ENCODE assay signal across 24 mouse cellular contexts in the genomic region with DNA sequence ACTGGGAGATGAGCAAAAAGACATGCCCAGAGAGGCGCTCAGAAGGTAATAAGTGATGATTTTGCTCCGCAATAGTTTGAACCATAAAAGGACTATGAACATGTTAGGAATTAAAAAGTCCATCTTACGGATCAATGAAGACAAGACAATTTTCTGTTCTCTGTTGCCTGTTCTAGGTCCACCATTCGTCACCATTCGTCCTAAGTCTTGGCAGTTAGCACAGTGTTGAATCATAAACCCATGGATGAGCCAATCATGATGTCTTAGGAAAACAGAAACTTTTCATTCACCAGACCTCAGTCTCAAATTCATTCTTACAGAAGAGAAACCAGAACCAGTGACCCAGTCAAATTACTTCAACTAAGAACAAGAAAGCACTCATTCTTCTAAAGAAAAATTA. TPM values are rescaled to one million over a fixed set of nuclear protein-coding genes. Genes with fewer than 3 reads are reported as not detected.
A peak's percentile ranks its signal among the peaks of the same experiment; 100 is the strongest.
DNase-seq lines count a peak whose midpoint lies in the region; ATAC-seq lines count a peak whose summit lies in the region.
"Had no signal": no experiment of that assay in that cellular context is flagged by ENCODE, and none has a peak within 500 bp of the region (broad histone marks: within the 10 kb centered on the region; RNA-seq: fewer than 3 reads in every experiment).

No protein-coding gene starts in this region.

- peaks cover 12% of the 10 kb centered on the region for H3K4me1 ChIP-seq in liver, embryonic 13.5 days (replicated peaks)
- H3K4me1 ChIP-seq in liver, embryonic 12.5 days = peaks cover 26% of the 10 kb centered on the region

- no peak overlapping the region for H3K9ac ChIP-seq in liver, embryonic 13.5 days
- no peak overlapping the region for H3K9ac ChIP-seq in liver, embryonic 12.5 days
- H3K9ac ChIP-seq: embryonic facial prominence, embryonic 12.5 days; forebrain, embryonic 13.5 days; forebrain, embryonic 15.5 days had no signal

- no peaks in the 10 kb centered on the region for H3K27me3 ChIP-seq in liver, embryonic 13.5 days
- H3K27me3 ChIP-seq in liver, embryonic 12.5 days (replicated peaks) = no peaks in the 10 kb centered on the region
- H3K27me3 ChIP-seq: embryonic facial prominence, embryonic 12.5 days; forebrain, embryonic 13.5 days; forebrain, embryonic 15.5 days had no signal

- H3K9me3 ChIP-seq in liver, embryonic 13.5 days (replicated peaks) = no peaks in the 10 kb centered on the region
- H3K9me3 ChIP-seq in liver, embryonic 12.5 days (replicated peaks) = no peaks in the 10 kb centered on the region
- H3K9me3 ChIP-seq: embryonic facial prominence, embryonic 10.5 days; embryonic facial prominence, embryonic 12.5 days; forebrain, embryonic 13.5 days; forebrain, embryonic 15.5 days had no signal

- no peak overlapping the region for H3K4me3 ChIP-seq in liver, embryonic 13.5 days (replicated peaks)
- H3K4me3 ChIP-seq in liver, embryonic 12.5 days = no peak overlapping the region
- H3K4me3 ChIP-seq: embryonic facial prominence, embryonic 10.5 days; embryonic facial prominence, embryonic 12.5 days; forebrain, embryonic 13.5 days; forebrain, embryonic 15.5 days had no signal

- WGBS in liver, embryonic 13.5 days (ENCODE audit: insufficient replicate concordance) = 83% methylated on average over 5 of the region's 5 CpGs
- 88% methylated on average over 5 of the region's 5 CpGs for WGBS in liver, embryonic 12.5 days (ENCODE audit: insufficient replicate concordance)

- H3K36me3 ChIP-seq in liver, embryonic 13.5 days = peaks cover 40% of the 10 kb centered on the region
- H3K36me3 ChIP-seq in liver, embryonic 12.5 days = peaks cover 49% of the 10 kb centered on the region

- no peak overlapping the region for H3K27ac ChIP-seq in liver, embryonic 13.5 days
- H3K27ac ChIP-seq in liver, embryonic 12.5 days = no peak overlapping the region
- H3K27ac ChIP-seq: embryonic facial prominence, embryonic 10.5 days; embryonic facial prominence, embryonic 12.5 days; forebrain, embryonic 13.5 days; forebrain, embryonic 15.5 days had no signal

- DNase-seq in kidney, adult 11 months = peak; percentile 29
- DNase-seq in kidney, postnatal 25 days = no peak
- peak; percentile 17 to 48 for DNase-seq in kidney, adult 8-10 months
- DNase-seq in kidney, postnatal 10 days = no peak
- no peak for DNase-seq in liver, embryonic 13.5 days
- DNase-seq in testis, postnatal 10 days (ENCODE audit: low spot score) = no peak
- DNase-seq: adrenal gland, adult 8-10 months; adrenal gland, postnatal 14 days; adrenal gland, postnatal 36 days; cerebellum, adult 11-12 months; cerebellum, adult 2 months; cerebellum, adult 9-10 months; cerebellum, postnatal 10 days; cerebellum, postnatal 25 days had no signal

- ATAC-seq in liver, embryonic 13.5 days (ENCODE audit: low read depth) = no peak
- no peak for ATAC-seq in liver, embryonic 12.5 days
- ATAC-seq: activated CD4-positive, CD25-positive, alpha-beta regulatory T cell, adult 4 months; forebrain, embryonic 13.5 days; forebrain, embryonic 15.5 days; Patski had no signal

- H3K4me2 ChIP-seq in liver, embryonic 13.5 days = peak overlapping the region; percentile 6; the same call in 1 of the 2 replicates
- H3K4me2 ChIP-seq in liver, embryonic 12.5 days = no peak overlapping the region
- H3K4me2 ChIP-seq: embryonic facial prominence, embryonic 12.5 days; forebrain, embryonic 15.5 days had no signal

RNA-seq across cellular contexts. Expression of a gene that starts 2.2 kb away (rescaled TPM):
- 10.2 and 13.0 TPM in 2 replicates for polyA plus RNA-seq in liver, embryonic 13.5 days (2015; fragmentation: Nextera tagmentation; extraction: Ambion mirVana)
- polyA plus RNA-seq in liver, embryonic 12.5 days (2016; fragmentation: Nextera tagmentation; extraction: Ambion mirVana) = 12.8 and 14.4 TPM in 2 replicates

RNA-seq across cellular contexts. Expression of a gene that starts 35.7 kb away (rescaled TPM):
- 0.03 and 0.10 TPM in 2 replicates for polyA plus RNA-seq in liver, embryonic 13.5 days (2015; fragmentation: Nextera tagmentation; extraction: Ambion mirVana)
- 0.06 and 0.22 TPM in 2 replicates for polyA plus RNA-seq in liver, embryonic 12.5 days (2016; fragmentation: Nextera tagmentation; extraction: Ambion mirVana)
- polyA plus RNA-seq: activated CD4-positive, CD25-positive, alpha-beta regulatory T cell, adult 4 months; forebrain, embryonic 11.5 days had no signal

RNA-seq across cellular contexts. Expression of a gene that starts 39.6 kb away (rescaled TPM):
- polyA plus RNA-seq in liver, embryonic 13.5 days (2015; fragmentation: Nextera tagmentation; extraction: Ambion mirVana) = 0.07 and 0.12 TPM in 2 replicates
- polyA plus RNA-seq in liver, embryonic 12.5 days (2016; fragmentation: Nextera tagmentation; extraction: Ambion mirVana) = 0.17 and 0.23 TPM in 2 replicates
- polyA plus RNA-seq: activated CD4-positive, CD25-positive, alpha-beta regulatory T cell, adult 4 months; C2C12 had no signal

RNA-seq across cellular contexts. Expression of a gene that starts 40.0 kb away (rescaled TPM):
- not detected in 2 replicates for polyA plus RNA-seq in liver, embryonic 13.5 days (2015; fragmentation: Nextera tagmentation; extraction: Ambion mirVana)
- polyA plus RNA-seq in liver, embryonic 12.5 days (2016; fragmentation: Nextera tagmentation; extraction: Ambion mirVana) = not detected in 2 replicates
- polyA plus RNA-seq: activated CD4-positive, CD25-positive, alpha-beta regulatory T cell, adult 4 months; C2C12; cerebellum, adult 2 months; embryonic facial prominence, embryonic 10.5 days; embryonic facial prominence, embryonic 14.5 days; forebrain, embryonic 11.5 days; forebrain, embryonic 13.5 days; forebrain, embryonic 15.5 days had no signal

Comparison
In these comparisons a context has a peak if more than half of its experiments do, and no peak if none do; other contexts are left out.
1. DNase-seq: peak in kidney, adult 11 months (single experiment) and kidney, adult 8-10 months (2 of 2); none in kidney, postnatal 25 days (0 of 2), kidney, postnatal 10 days (single experiment), liver, embryonic 13.5 days (single experiment) and testis, postnatal 10 days (single experiment).